Mouse (Mus musculus): ENCODE measurements around the gene Otud3.

DNA sequence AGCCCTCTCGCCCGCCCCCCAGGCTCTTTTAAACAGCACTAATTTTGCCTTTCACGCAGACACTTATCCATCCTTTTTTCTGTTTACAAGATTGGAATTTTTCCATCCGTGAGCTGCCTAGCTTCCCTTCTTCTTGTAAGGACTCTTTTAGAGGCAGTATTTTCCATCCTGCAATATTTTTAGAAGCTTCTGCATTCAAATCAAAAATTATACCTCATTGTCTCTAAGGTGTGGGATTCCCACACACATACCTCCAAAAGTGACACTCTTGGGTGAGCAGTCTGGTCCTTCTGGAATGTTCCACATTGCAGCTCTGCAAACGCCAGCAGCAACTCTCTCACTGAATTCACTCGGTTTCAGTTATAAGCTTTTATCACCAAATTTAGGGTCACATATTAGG, 60.8 kb downstream of the Otud3 start:
- no peak for TF ChIP-seq CTCF (IDR thresholded peaks at IDR 0.05; ENCODE audit: low read depth)
- no peak for TF ChIP-seq EP300 (IDR thresholded peaks at IDR 0.05; ENCODE audit: low read depth)

Data from liver, postnatal 0 days (tissue).